Mouse (Mus musculus) urinary bladder, postnatal 14 days (tissue): ENCODE results near the gene Eps15l1.

Experiments
- DNase-seq: peaks from one replicate; pipeline ENCODE4 v3.0.0; 2021; ENCODE audit warnings: low spot score

Eps15l1 gene

DNA sequence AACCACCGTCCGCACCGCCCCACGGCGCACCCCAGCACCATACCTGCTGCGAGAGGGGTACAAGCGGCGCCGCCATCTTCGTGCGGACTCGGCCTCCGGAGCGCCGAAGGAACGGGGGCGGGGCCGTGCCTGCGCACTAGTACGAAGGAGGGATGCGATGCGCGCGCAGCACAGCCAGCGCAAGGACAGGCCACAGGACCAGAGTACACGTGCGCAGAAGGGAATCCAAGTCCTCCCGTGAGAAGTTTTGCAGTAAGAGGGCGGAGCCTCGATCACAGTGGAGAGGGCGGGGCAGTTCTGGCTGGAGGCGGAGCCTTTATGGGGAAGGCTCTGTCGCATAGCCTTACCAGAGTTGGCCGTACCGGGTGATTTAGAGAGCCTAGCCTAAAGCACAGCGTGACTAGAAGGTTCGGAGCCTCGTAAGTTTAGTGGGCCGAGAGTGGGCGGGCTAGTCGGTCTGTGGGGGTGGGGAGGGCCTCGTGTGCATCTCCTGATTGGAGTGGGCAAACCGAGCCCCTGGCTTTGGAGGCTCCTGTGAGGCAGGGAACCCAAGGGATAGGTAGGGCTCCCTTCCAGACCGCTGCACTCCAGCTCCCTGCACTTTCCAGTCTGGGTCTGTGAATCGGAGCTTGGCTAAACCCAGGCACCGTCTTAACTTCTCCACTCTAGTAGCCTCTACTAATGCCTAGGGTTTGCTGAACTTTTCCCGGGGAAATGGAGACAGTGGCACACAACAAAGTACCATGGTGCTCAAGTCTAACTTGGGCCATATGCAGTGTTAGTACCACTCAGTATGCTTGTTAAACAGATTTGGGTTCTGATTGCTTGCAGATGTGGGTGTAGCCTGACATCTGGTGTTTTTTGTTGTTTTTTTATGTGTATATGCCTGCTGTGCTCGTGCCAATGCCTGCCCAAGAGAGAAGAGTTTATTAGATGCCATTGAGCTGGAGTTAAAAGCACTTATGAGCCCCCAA, at the start of gene Eps15l1:
Gene Eps15l1, minus strand, starts transcription at position 99 of the 974 bp plus-strand sequence.
- peak; percentile 100 for DNase-seq

DNA sequence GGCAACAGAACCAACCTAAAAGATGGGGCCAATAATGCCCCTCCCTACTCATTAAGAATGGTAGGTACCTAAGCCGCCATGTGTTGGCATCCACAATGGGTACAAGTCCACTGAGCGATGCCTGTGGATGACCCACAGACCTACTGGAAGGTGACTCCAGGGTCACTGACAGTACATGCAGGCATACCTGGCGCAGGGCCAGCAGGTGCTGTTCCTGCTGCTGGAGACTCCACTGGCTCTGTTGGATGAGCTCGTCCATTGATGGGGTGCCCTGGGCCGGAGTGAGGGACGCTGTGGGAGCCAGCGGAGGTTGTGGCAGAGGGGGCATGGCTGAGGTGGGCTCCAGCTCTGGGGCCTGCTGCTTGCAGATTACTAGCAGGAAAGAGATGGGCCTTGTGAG, 49.4 kb upstream of the Eps15l1 start:
- DNase-seq, result no peak

DNA sequence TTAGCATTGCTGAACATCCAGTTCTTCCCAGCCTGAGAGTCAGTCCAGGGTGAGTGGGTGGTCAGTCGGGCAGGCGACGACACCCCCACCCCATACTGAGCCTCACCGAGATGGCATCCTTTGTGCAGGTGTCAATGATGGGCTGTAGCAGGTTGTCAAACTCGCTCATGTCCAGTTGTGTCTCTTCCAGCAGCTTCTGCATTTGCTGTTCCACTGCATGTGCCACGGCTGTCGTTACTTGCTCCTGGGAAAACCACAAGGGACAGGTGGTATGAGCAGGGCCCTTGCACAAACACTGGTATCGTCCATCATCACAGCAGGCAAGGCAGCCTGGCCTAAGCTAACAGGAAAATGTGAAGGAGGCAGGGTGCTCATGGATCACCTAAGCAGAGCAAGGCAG, 48.7 kb upstream of the Eps15l1 start:
- no peak for DNase-seq

DNA sequence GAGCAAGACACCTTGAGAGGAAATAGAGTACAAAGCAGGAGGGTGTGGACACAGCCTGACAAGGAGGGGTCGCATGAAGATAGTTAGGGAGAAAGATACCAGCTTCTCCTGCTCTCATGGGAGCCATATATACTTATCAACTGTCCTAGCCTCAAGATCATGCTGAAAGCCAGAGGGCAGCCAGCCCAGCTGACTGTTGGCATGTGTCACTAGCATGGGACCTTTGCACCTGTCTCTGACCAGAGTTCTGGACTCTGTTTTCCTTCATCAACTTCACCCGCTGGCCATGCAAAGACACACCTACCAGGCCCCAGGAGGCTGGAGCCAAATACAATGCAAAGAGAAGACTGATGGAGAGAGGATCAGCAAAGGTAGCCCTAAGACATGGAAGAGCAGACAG, 48.0 kb upstream of the Eps15l1 start:
- no peak for DNase-seq

DNA sequence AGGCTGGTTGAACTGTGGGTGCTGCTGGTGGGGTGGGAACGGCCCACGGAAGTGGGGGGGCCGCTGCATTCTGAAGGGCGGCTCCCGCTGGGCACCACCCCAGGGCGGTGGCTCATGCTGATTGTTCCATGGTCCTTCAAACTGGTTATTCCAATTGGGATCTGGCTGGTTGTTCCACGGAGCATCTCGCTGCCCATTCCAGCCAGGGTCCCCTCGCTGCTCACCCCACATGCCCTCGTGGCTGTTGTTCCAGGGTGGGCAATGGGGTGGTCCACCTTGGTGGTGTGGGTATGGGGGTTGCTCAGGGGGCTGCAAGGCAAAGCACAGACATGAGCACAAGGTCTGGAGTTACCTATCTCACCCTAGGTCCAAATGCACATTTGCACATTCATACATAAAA, 43.0 kb upstream of the Eps15l1 start:
- no peak for DNase-seq

DNA sequence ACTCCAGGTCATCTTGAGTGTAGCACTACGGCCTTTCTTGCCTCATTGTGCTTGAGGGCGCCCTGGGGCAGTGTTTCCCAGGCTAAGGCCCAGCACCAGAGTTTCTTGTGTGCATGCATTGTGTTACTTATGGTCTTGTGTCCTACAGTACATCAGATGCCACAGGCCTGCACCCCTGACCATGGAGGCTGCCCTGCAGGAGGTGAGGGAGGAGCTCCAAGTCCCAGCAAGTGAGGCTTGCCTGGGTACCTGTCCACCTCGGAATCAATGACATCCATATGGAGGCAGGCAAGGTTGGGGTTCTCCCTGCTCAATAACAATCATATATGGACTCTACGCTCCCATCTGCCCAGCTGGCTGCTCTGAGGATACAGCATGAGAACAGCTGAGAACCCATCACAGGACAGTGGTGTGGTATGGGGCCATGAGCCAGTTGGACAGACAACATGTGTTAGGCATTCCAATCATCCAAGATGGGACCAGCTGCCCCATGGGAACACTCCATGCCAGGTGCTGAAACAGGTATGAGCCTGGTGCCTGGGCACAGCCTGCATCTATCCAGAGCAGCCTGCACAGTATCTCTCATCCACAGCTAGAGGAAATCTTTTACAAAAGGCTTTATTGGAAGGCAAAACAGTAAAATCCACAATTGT, 38.7 kb upstream of the Eps15l1 start:
- no peak for DNase-seq

DNA sequence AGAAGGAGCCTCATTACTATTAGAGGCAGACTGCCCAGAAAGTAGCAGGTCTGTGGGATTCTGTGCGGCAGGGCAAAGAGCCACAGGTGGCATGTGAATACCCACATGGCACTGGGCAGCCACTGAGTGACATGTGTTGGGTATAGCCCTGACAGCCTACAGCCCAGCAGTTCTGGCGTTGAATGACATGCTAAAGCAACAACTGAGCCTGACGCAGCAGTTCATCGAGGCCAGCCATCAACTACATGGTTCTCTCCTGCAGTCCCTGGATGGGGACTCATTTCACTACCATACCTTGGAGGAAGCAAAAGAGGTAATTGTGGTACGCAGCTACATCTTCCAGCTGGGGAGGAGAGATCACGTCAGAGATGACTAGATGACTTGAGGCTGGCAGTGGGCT, 37.2 kb upstream of the Eps15l1 start:
- DNase-seq, result no peak

DNA sequence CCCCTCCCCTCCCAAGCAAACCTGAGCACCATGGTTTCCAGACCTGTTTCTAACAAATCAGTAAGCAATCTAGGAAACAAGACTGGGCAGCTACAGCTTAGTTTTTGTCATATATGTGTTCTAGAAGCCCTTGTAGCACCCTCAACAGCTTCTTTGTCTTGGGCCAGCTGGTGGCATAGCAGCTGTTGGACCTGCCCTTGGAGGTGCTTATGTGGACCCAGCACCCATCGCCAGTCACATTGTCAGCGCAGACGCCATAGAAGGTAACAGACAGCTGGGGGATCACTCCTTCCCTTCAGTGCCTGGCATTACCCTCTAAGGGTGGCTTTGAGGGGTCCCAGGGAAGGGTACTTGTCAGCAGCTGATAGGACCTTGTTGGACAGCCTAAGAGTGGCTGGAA, 36.5 kb upstream of the Eps15l1 start:
- no peak for DNase-seq

DNA sequence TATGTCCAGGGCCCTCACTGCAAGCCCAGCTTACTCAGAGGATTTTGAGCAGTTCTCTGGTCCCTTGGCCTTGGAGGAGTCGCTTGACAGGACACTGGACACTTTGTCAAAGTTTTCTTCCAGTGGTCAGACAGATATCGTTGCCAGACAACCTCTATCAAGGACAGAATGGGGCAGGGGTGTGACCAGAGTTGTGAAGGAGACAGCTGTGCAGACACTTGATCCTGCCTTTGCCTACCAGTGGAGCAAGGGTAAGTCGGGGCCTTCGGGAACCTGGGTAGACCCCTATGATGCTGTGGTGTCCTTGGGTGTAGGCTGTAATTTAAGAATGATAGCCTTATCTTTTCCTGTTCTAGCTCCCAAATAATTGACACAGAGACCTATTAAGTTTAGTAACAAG, 34.1 kb upstream of the Eps15l1 start:
- no peak for DNase-seq

DNA sequence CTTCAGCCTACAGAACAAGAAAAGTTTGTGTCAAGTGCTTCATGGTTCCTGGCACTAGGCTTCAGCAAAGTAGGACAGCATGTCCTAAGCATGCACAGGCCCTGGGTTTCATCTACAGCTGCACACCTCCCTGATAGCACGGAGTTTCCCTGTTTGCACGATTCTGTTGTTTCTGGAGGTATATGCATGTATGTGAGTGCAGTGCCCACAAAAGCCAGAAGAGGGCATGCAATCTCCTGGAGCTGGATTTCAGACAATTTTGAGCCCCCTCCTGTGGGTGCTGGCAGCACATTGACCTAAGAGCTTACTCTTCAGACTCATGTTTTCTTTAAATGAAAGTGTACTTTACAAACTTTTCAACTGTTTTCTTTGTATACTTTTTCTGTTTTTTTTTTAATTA, 32.6 kb upstream of the Eps15l1 start:
- no peak for DNase-seq

DNA sequence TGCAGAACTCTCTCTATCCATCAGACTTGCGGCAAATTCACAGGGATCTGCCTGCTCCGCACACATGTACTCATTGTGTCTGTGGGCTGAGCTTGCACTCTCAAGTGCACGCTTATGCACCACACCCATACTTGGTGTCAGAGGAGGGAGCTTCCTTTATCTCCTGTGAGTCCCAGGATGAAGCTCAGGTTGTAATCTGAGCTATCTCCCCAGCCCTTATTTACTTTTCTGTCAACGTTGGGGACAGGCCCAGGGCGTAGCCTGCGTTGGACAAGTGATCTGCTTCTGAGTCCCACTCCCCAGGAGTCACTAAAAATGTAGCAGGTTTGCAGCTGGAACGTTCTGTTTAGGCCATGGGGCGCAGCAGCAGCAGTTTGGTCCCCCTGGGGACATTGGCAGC, 30.3 kb upstream of the Eps15l1 start:
- no peak for DNase-seq

DNA sequence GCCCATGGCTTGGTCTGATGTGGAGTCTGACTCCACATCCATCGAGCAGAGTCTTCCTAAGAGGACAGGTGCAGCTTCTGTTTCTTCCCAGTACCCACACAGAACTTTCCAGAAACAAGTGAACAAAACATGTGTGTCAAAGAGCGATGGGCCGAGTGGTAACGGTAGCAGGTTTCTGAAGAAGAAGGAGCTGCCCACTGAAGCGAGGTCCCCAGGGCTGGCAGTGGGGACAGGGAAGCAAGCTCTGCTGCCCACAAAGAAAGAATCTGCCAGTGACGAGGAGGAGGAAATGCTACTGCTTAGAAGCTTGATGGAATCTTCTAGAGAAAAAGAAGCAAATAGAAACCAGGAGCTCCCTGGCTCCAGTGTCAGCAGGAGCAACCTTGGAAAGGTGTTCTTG, 23.8 kb upstream of the Eps15l1 start:
- no peak for DNase-seq

DNA sequence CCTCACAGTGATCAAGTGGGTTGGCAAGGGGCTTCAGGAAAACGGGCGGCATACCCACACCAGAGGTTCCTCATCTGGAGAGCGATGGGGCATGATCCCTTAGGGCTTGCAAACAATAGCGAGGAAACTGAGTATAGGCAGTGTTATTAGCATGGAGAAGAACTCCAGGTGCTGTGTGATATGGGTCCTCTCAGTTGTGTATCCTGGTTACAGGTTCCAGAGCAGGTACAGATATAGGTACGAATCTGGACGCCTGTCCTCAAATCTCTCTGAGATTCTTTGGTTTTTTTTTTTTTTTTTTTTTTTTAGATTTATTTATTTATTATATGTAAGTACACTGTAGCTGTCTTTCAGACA, 22.7 kb upstream of the Eps15l1 start:
- no peak for DNase-seq

DNA sequence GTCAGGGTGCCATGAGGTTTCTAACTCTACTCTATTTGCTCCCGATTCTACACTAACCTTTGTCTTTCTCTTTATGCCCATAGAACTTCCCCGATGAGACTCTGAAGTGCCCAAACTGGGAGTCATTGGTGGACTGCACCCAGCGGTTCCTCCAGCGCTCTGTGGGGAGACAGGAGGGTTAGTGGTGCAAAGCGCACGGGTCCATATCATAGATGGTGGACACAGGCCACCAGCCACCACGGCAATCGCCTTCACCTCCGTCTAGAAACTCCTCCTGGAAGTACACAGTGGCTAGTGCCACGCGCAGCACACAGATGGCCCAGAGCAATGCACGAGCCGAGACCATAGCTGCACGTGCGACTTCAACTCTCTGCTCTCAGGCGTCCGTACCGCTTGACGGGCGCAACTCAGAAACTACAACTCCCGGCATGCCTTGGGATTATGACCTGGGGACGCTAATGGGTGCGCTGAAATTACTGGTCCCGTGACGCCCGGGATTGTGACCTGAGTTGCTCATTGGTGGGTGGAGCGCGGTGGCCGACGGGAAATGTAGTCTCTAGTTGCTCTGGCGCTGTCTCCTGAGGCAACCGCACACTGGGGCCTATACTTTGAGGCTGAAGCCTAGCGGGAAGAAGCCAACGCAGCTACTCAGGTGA, 22.2 kb upstream of the Eps15l1 start, which contains the start of the genes Calr3 and 1700030K09Rik:
Gene Calr3, minus strand, starts transcription at position 533 of the 656 bp plus-strand sequence.
Gene 1700030K09Rik, plus strand, starts transcription at position 543 of the 656 bp plus-strand sequence.
- DNase-seq, result peak; percentile 99

DNA sequence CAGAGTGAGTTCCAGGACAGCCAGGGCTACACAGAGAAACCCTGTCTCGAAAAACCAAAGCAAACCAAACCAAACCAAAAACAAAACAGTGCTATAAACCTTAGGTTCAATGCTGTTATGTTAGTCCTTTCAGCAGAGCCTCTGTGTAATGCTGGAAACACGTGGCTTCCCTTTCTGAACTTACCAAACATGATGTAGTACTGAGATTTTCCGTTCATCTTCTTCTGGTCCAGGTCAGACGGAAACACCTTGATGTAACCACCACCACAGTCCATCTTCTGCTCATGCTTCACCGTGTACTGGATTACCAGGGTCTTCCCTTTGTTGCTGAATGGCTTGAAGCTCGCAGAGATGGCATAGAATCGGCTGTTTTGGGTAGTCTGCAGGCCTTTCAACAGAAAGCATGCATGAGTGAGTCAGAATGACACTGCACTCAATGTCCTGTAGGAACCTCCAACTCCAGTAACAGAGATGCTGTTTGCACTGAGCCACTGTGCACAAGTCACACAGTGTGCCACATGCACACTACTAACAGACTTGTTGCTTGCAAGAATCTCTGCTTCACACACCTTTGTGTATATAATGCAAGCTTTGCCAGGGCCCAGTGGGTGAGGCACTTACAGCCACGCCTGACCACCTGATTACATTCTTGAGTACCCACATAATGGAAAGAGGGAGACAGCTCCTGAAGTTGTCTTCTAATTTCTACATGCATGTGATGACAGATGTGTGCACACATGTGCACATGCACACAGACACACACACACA, 17.2 kb upstream of the Eps15l1 start:
- no peak for DNase-seq

DNA sequence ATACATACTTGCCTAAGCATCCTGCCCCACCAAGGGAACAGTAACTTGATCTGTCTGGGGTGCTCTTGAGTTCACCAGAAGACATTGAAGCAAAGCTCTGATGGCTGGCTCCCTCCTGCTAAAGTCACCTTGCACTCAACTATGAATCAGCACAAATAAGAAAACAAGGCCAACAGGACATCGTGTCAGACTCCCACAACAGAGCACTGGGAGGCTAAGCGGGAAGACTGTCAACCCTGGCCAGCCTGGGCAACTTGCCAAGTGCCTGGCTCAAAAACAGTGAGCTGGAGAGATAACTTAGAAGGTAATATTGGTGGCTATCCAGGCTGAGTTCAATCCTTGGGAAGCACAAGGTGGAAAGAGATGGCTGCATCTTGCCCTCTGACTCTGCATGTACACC, 13.7 kb upstream of the Eps15l1 start:
- DNase-seq, result peak; percentile 70

DNA sequence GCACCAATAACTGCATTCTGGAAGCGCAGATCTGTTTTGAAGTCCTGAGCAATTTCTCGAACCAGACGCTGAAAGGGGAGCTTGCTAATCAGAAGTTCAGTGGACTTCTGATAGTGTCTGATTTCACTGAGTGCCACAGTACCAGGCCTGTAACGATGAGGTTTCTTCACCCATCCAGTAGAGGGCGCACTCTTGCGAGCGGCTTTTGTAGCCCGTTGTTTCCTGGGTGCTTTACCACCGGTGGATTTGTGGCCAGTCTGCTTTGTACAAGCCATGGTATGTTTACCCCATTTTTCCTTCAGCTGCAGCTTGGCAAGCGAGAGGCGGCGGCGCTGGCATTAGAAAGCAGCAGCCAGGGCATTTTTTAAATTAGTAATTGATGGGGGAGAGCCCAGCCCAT, 8.4 kb upstream of the Eps15l1 start:
- DNase-seq, result peak; percentile 29

DNA sequence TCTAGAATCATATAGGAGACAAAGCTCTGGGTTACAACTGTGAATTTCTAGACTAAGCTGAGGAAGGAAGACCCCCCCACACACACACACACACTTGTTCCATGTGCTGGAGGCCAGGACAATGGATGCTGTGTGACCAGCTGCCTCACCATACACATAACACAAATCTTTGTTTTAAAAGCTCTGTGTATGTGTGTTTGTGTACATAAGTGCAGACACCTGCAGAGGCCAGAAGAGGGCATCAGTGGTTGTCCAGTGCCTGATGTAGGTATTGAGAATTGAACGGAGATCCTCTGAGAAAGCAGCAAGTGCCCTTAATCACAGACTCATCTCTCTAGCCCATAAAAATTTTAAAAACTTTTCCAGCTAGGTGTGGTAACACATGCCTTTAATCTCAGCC, 1.7 kb upstream of the Eps15l1 start:
- DNase-seq, result no peak

DNA sequence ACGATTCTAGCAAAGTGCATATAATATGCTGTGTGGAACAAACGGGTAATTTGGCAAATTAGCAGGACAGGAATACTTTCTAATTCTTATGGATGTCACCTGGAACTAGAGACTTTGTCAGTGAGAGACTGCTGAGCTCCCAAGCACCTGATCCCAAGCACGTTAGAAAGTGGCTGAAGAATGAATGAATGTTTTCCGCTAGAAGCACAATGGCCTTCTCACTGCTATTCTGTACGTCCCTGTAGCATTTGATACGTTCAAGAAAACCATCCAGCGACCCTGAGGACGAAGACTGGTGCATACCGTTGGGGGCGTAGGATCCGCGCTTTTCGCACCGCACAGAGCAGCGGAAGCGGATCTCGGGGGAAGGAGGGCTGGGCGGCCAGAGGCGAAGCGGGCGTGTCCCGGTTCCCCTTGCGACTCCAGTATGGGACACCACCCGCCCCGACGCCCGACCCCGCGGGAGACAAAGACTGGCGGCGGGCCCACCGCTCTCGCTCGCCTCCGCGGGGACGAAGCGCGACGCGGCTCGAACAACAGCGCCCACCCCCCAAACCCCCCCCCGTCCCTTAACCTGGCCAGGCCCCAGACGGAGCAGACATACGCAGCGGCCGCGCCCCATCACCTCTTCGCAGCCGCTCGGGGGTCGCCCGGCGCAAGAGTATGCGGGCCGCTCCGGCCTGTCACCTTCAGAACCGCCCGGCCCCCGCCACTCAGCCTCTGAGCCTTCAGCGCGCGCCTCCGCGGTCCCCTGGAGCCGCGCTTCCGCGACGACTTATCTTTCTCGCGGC, 494 bp downstream of the Eps15l1 start:
- DNase-seq, result peak; percentile 46

DNA sequence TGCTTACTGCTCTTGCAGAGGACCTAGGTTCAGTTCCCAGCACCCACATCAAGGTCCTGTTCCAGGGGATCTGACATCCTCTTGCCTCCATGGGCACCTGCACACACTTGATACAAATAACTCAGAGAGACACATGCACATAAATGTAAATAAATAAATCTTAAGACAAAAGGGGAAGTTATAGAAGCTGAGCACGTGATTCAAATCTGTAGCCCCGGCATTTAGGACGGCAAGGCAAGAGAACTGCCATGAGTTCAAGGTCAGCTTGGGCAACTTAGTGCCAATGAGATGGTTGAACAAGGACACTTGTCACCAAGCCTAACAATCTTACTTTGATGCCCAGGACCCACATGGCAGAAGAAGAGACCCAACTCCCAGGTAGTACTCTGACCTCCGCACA, 3.2 kb downstream of the Eps15l1 start:
- DNase-seq, result no peak

DNA sequence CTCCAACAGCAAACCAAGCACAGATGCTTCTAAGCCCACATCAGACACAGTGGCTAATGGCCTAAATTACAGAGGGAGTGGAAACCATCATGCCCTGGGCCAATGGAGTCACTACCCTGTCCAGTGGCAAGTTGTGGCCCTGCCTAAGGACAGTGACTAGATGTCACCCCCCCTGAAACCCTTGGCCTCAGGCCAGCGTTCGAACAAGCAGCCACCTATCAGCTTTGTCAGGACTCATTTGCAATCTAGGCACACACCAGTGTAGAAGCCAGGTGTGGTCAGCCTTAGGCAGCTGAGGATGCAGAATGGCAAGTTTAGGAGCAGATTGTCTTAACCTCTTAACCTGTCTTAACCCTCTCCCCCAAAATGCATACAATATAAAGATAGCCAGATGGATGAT, 6.0 kb downstream of the Eps15l1 start:
- DNase-seq, result no peak
